Mouse (Mus musculus) layer of hippocampus, adult 11-12 months (tissue): ENCODE measurements around the gene Zc3h7b.
A peak's percentile ranks its signal among the peaks of the same experiment; 100 is the strongest.
"Not testable (repeated sequence)": the region's sequence is repeated elsewhere in the genome, so short reads cannot be mapped to it uniquely, and the experiment has no call there.

ENCODE experiments used
- DNase-seq: peaks from one replicate; pipeline ENCODE4 v3.0.0; 2022; ENCODE audit warnings: low spot score

Zc3h7b gene

DNA sequence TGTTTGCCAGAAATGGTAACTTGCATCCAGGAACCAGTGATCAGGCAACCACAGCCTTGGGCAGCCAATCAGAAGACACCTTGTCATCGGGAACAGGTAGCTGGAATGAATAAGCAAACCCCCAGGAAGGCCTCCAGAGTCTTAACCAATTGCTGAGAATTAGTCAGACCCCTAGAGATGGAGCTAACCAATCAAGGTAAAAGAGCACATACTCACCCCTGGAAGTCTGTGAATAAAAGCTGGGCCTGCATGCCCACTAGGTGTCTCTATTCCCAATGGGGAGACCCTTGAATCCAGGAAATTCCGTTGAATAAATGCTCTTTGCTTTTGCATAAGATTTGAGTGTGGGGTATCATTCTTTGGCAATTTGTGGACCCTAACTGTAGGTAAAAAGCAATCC lies 4.9 kb upstream of the Zc3h7b start:
- peak; percentile 29 for DNase-seq

GRCm38 (mm10) chr15:81742368-81742767 lies 2.5 kb upstream of the Zc3h7b start:
- DNase-seq = not testable (repeated sequence)

DNA sequence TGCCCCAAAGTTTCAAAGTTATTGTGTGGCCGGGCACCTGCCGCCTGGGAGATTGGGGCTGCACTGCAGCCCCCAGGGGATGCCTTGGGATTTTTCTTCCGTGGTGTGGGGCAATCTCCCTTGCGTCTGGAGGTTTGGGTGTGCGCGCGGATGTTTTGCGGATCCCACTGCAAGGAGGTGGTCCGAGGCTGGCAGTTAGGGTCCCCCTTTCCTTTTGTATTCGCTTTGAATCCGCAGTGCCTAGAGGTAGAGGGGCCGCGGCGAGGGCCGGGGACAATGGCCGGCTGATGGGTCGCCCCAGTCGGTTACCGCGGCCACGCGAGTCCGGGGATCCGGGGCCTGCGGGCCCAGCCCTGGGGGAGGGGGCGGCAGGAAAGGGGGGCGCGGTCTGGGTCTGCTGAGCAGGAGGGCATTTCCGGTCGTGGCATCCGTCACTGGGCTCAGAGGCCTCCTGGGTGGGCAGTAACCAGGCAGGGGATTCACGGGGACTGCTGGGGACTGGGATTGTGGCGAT lies 801 bp downstream of the Zc3h7b start:
- peak; percentile 27 for DNase-seq

DNA sequence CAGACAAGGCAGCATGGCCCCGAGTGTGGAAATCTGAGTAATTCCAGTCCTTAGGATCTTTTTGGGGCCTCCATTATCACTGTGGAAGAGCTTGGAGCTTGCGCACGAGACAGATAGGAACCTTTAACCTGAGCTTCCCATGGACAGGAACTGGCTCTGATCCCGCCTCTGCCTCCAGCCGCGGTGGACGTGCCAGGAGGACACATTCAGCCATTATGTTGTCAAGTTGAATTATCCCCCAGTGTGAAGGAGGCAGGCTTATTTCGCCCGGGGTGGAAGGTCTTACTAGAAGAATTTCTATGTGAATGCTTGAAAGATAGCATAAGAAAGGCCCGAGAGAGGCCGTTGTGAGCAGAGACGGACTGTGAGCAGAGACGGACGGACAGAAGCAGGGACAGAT lies 4.9 kb downstream of the Zc3h7b start:
- no peak for DNase-seq

- DNase-seq = no peak
These were observed 8.8 kb downstream of the Zc3h7b start for GRCm38 (mm10) chr15:81753669-81754068.

DNA sequence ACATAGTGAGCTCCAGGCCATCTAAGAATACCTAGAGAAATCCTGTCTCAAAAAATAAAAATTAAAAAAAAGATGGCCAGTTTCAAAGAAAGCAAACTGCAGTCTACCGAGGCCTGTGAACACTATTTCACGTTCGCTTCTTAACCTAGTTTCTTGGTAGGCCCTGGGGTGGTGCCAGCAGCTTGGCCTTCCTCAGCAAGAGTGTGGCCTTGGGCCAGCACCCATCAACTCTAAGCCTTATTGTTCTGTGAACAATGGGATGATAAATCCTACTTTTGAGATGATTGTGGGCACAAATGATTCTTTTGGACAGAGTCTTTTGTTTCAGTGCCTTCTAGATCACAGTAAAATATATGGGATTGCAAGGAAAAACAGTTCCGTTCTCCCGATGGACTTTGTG lies 13.8 kb downstream of the Zc3h7b start:
- DNase-seq = no peak

- no peak for DNase-seq
These were observed 14.7 kb downstream of the Zc3h7b start for GRCm38 (mm10) chr15:81759542-81759941.

DNA sequence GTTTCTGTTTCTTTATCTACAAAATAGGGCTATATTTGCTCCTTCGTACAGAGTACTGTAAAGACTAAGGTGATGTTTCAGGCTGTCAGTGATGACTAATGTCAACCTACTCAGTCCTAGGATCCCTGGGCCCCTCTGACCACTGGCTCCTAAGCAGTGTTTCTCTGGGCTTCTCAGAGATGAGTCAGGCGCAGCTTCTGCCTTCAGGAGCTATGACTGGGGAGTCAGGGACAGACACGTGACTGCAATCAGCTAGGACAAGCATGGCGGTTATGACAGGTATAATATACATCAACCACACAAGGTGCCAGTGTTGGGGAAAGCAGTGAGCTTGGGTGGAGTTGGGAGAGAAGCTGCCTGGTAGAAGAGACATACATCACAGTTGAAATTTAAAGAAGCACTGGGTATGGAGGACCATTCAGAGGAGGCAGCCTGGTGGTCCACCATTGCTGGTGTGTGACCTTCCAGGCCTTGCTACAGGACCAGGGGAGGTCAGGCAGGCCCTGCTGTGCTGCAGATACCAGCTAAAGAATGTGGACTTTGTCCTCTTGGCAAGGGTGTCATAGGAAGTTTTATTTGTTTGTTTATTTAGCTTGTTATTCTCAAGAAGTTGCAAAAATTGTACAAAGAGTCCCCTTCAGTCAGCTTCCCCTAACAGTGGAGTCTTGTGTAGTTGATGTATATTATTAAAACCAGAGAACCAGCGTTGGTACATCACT lies 15.7 kb downstream of the Zc3h7b start:
- DNase-seq = no peak

DNA sequence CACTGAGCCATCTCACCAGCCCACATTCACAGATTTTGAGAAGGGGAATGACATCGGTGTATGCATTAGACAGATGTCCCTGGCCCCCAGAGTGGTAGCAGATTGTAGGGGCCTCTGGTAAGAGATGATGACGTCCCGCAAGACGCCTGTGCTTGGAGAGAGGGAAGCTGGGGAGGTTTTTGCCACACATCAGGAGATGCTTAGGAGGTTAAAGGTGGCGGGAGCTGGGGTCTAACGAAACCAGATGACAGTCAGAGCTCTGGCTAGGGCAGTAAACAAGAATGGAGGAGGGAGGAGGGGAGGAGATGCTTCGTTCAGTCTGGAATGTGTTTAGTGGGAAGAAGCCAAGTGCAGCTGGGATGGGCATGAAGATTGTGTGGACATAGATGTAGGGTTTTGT lies 16.5 kb downstream of the Zc3h7b start:
- DNase-seq = no peak

DNA sequence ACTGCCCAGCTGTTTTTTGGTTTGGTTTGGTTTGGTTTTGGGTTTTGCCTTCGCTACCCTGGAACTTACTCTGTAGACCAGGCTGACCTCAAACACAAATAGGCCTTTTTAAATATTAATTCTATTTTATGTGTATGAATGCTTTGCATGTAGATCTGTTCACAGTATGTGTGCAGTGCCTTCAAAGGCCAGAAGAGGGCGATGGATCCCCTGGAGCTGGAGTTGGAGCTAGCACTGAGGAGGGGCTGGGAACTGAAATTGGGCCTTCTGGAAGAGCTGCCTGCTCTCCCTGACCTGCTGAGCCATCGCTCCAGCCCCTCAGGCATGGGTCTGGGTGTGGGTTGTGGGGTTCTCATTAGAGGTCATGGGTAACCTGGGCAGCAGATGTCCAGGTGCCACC lies 17.1 kb downstream of the Zc3h7b start:
- no peak for DNase-seq

DNA sequence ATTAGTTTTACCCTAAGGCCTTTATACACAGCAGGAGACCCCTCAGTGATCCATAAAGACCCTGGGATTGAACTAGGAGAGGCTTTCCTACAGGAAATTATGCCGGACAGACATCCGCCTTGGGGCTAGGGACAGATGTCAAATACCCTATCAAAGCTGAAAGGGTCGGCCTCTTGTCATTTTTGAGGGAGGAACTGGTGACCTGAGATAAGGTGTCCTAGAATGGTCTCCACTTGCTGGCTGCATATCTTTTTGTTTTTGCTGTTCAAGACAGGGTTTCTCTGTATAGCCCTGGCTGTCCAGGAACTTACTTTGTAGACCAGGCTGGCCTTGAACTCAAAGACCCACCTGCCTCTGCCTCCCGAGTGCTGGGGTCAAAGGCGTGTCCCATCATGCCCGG lies 19.7 kb downstream of the Zc3h7b start:
- DNase-seq = no peak

DNA sequence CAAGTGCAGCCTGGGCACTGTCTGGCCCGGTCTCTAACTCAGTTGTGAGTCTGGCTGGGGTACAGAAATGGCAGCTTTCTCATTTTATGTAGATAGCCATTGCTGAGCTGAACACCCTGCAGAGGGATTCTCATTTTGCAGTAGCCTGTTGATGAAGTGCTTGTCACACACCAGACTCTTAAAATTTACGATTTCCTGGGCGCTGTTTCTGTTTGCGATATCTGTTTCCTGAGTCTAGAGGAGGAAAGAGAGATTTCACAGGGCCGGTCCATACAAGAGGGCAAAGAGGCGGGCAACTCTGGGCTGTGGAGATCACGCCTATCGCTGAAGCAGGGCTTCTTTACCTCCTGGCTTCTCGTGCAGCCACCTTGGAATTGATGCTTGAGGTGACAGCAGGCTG lies 20.8 kb downstream of the Zc3h7b start:
- DNase-seq = no peak

GRCm38 (mm10) chr15:81766439-81766838 lies 21.6 kb downstream of the Zc3h7b start:
- no peak for DNase-seq

DNA sequence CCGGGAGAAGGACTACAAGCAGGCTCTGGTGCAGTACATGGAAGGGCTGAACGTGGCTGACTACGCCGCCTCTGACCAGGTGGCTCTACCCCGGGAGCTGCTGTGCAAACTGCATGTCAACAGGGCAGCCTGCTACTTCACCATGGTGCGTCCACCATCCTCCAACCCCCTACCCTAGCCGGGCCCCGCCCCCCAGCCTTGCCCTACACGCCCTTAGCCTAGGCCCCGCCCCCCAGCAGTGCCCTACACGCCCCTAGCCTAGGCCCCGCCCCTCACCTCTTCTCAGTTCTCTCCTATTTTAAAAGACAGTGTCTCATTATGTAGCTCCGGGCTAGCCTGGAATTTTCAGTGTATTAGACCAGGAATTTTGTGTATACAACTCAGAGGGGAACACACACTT lies 24.2 kb downstream of the Zc3h7b start:
- DNase-seq = no peak

DNA sequence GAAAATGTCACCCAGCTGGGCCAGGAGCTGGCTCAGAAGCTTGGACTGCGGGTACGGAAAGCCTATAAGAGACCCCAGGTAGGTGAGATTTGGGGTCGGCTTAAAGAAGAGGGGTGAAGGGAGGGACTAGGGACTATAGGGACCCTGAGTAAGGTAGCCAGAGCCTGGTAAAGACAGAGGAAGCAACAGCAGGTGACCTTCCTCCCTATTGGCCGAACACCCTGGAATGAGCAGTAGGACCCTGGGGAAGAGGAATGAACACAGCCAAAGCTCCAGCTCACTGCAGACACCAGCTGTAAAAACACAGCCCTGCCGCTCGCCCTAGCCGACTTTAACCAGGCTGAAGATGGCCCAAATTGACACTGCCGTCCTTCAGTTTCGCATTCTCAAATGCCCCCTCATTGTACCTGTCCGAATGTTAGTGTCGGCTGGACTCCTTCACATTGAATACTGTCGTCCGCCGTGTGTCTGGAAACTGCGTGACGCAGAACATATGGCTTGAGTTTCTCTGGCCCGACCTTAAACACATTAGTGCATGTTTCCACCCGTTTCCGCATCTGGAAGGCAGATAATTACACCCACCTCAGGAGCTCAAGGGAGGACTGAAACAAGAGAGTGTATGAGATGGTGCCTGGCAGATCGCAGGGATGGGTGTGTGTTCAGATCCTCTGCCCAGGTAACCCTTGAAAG lies 27.7 kb downstream of the Zc3h7b start:
- DNase-seq = no peak

GRCm38 (mm10) chr15:81774505-81775171 lies 29.8 kb downstream of the Zc3h7b start:
- DNase-seq = no peak

GRCm38 (mm10) chr15:81776631-81777422 lies 32.0 kb downstream of the Zc3h7b start:
- no peak for DNase-seq

- DNase-seq = no peak
These were observed 37.0 kb downstream of the Zc3h7b start for GRCm38 (mm10) chr15:81781816-81782215.

GRCm38 (mm10) chr15:81784762-81785161 lies 39.9 kb downstream of the Zc3h7b start:
- no peak for DNase-seq

DNA sequence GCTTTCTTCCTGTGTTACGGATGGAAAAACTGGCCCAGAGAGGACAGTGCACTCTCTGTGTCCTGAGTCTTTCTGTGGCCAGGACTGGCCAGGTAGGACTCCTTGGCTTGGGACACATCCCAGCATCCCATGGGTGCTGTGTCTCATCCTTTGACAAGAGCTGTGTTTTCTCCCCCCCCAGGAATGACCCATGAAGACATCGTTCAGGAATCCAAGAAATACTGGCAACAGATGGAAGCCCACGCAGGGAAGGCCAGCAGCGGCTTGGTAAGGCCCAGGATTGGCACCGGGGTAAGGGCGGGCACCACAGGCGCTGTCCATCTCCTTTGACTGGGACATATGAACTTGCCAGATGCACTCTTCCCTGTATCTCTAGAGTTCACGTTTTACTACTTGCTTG lies 40.8 kb downstream of the Zc3h7b start:
- no peak for DNase-seq

DNA sequence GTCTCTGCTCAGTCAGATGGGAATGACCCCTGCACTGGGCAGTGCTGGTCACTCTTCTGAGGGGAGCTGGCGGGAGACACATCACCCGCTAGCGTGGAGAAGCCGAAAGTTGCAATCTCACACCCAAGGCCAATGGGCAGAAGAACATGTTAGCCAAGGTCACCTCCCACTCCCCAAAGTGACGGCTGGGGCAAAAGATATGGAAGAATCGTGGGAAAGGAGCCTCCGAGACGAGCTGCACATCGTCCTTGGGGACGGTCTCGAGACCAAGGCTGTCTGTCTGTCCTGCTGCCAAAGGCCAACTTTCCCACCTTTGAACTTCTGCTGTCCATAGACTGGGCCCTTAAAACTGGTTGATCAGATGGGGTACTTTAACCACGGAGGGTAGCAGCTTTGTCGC lies 42.7 kb downstream of the Zc3h7b start:
- DNase-seq = no peak

- DNase-seq = no peak
These were observed 47.6 kb downstream of the Zc3h7b start for GRCm38 (mm10) chr15:81792444-81792843.
